Mouse (Mus musculus): Measurements from ENCODE around the gene Ankef1.
A peak's percentile ranks its signal among the peaks of the same experiment; 100 is the strongest.

Ankef1 gene

GRCm38 (mm10) chr2:136501651-136502050 is at the start of gene Ankef1:
Ankef1 (plus strand) TSS chr2:136501910.
- DNase-seq: no peak

- DNase-seq: no peak
Measured at GRCm38 (mm10) chr2:136456468-136456867, 45.2 kb upstream of the Ankef1 start.

GRCm38 (mm10) chr2:136456875-136457274 is 44.8 kb upstream of the Ankef1 start:
- no peak for DNase-seq

DNA sequence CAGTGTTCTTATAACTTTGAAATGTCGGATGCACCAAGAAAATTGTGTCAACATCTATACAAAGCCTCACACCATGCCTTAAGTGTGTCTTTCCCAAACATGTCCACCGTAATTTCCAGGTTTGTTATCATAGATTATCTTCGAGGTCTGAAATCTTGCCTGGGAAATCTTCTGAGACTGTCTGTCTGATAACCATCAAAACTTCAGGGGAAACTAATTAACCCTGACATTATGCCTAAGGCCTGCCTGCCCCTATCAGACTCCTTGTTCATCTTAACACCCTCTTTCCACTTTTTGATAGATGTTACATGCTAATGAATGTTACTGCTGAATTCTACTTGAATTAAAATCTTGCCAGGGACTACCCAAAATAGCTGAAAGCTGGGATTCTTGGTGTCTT is 24.1 kb upstream of the Ankef1 start:
- no peak for DNase-seq

GRCm38 (mm10) chr2:136482269-136482668 is 19.4 kb upstream of the Ankef1 start:
- no peak for DNase-seq

DNA sequence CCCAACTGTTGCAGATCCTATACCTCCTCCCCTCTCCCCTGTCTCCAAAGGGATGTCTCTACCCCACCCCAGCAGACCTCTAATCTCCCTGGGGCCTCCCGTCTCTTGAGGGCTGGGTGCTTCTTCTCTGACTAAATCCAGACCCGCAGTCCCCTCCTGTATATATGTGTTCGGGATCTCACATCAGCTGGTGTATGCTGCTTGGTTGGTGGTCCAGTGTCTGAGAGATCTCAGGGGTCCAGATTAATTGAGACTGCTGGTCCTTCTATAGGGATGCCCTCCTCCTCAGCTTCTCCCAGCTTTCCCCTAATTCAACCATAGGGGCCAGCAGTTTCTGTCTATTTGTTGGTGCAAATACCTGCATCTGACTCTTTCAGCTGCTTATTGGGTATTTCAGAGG is 18.7 kb upstream of the Ankef1 start:
- no peak for DNase-seq

GRCm38 (mm10) chr2:136484955-136485354 is 16.8 kb upstream of the Ankef1 start:
- DNase-seq: no peak

DNA sequence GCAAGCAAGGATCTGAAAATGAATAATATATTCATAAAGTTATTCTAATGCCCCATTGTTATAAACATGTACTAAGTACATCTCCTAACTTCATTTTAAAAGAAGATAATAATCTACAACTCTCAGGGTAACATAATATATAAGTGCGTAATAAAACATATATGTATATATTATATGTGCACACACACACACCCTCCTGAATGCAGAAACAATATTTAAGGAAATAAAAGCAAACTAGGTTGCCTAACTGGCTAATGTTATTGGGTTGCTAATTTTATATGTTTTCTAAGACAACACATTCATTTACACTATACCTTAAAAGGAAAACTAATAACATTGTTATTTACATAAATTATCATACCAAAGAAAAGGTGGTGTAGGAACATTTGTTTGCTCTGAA is 16.3 kb upstream of the Ankef1 start:
- no peak for DNase-seq

DNA sequence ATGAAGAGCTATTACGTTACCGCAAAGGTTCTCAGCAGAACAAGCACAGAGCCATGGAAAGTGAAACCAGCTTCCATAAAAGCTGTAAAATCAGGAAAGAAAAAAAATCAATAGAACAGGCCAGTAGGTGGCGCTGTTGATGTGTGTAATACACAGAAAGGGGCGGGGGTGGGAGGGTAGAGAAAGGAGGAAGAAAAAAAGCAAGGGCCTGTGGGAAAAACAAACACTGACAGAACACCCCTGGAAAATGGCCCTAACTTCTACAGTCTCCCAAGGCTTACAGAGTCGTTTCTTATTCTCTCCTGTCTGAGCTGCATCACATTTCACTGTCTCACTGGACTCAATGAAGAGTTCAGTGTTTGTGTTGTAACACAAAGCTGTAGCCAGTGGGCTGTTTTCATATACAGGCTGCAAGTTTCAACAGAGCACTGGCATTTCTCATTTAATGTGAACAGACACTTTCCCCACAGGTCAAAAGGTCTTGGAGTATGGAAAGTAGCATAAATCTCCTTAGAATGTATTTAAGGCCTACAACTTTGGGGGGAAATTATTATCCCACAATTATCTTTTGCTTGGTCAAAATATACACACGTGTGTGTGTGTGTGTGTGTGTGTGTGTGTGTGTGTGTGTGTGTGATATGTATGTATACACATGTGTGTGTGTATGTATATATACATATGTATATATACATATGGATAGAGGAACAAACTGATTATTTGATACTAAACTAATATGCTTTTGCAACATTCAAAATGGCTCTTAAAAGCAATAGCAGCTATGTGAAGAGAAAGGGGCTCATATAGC is 15.7 kb upstream of the Ankef1 start:
- DNase-seq: peak; percentile 63 to 75

- no peak for DNase-seq
Measured at GRCm38 (mm10) chr2:136486986-136487385, 14.7 kb upstream of the Ankef1 start.

GRCm38 (mm10) chr2:136511073-136511472 is 9.4 kb downstream of the Ankef1 start:
- no peak for DNase-seq

DNA sequence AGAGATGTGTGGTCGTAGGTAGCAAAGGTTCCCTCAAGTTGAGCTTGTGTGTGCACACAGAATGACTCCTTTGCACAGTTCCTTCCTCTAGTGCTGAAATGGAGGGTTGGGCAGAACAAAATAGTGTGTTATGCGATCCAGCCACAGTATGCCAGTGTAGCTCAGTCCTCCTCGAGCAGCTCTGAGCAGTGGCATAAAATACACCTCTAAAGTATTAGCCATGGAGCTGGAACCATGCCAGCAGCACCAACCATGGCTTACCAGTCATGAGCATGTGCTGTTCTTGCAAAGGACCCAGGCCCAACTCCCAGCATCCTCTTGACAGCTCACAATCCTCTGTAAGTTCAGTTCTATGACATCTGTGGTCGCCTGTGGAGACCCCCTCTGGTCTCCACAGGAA is 10.0 kb downstream of the Ankef1 start:
- DNase-seq: no peak

DNA sequence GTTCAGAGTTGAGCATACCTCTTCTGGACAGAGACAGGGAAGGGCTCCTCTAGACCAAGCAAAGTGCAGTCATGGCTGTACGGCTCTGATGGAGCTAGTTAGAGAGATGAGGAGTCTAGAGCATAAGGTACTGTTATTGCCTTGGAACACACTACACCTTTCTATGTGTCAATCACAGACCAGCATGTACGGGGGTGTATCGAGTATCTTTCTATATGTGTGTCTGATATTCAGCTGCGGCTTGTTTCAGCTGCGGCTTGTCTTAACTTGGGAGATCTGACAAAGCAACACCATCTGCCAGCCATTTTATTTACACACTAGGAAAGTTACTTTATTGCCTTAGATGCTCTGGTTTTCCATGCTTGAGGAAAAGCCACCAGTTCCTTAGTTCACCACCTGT is 11.1 kb downstream of the Ankef1 start:
- DNase-seq: no peak

- DNase-seq: no peak
Measured at GRCm38 (mm10) chr2:136513806-136514205, 12.1 kb downstream of the Ankef1 start.

DNA sequence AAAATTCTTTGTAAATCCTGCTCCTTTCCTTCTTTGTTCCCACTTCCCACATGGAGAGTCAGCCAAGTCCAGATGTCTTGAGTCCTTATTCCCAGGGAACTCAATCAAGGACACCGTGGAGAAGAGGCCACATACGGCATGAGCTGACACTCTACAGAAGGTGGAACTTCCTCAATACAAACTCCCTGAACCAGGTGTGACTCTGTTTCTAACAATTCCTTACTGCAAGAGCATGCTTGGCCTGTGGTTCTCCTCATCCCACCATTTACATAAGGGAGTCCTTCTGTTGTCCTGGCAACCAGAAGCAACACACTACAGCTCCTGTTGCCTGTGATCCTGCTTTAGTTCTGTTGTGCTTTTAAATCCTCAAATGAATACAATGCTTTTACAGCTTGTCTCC is 13.8 kb downstream of the Ankef1 start:
- no peak for DNase-seq

DNA sequence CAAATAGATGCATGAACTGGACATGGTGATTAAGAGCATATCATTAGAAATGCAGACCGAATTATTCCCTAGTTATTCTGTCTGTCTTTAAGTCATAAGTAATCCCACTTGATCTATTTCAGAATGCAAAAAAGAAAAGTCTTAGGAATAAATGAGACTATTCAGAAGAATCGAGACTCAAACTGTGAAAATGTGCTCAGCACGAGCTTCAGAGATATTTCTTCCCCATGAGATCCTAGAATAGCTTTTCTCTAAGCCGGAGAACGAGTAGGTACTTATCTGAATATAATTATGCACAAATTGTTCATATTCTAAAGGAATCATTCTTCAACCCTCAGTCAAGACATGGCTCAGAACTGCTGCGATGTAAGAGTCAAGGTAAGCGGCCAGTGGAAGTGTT is 27.2 kb downstream of the Ankef1 start:
- no peak for DNase-seq

DNA sequence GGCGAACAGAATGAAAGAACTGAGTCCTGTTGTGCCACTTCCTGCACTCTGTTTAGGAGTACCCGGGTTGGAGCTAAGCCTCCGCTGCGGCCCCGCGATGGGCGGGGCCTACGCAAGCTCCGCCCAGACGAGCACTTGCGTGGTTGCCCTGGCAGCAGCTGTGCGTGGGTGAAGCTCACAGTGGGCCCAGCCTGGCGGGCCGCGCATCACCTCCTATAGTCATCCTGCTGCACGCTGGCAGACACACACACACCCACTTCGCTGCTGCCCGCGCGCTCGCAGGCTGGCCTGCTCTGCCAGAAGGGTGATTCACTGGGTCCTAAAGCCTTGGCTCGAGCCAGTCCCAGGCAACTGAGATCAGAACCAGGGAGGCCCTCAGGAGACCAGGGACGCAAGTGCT is 30.3 kb downstream of the Ankef1 start:
- DNase-seq: peak; percentile 88 to 92

- no peak for DNase-seq
Measured at GRCm38 (mm10) chr2:136558020-136558419, 56.3 kb downstream of the Ankef1 start.

GRCm38 (mm10) chr2:136562336-136562735 is 60.6 kb downstream of the Ankef1 start:
- no peak for DNase-seq

GRCm38 (mm10) chr2:136570856-136571255 is 69.1 kb downstream of the Ankef1 start:
- DNase-seq: no peak

DNA sequence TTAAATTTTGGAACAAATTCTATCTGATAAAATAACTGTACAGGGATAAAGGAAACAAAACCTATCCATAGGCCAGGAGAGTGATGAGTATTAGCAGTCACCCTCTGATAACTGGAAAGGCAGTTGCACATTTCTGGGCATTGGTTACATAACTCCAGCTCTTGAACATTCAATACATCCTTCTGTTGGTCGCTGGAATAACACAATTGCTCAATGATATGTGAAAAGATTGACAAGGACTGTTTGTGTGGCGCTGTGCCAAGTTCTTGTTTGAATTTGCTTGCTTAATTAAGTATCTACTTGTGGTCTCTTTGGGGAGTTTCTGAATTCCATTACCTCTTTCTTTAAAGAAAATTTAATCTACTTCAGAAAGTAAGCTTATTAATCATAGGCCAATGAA is 81.1 kb downstream of the Ankef1 start:
- no peak for DNase-seq

DNA sequence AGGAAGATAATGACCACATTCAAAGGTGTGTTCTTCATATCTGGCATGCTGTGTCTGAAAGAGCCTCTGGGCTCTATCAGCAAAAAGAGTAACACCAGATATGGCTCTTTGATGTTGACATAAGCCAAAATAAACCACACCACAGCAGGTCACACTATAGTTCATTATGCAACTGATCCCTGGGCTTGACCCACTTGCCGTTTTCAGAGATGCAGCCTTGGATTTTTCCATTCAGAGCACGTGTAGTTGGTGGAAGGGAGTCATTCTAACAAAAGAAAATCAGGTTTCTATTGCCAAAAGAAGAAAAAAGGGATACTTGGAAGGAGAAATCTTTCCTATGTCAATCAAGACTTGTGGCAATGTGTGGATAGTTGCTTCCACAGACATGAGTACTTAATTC is 87.1 kb downstream of the Ankef1 start:
- no peak for DNase-seq

GRCm38 (mm10) chr2:136596451-136596850 is 94.7 kb downstream of the Ankef1 start:
- peak; percentile 67 for DNase-seq

DNA sequence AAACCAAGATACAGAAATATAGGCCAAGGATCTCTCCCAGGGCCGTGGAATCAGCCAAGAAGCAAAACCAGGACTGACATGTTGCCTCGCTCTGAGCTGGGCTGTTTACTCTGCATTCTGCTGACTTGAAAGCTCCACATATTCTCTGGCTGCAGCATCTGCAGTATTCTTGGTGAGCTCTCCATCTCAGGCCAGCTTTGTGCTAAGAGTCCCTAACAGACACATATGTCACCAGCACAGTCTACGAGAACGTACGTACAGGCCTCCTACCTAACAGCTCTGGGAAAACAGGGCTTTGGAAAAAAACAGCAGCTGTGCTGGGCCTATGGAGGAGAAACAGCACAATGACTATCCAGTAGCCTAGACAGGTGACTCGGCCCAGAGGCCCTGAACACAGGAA is 97.0 kb downstream of the Ankef1 start:
- peak; percentile 15 to 20 for DNase-seq

- DNase-seq: no peak
Measured at GRCm38 (mm10) chr2:136600651-136601170, 99.0 kb downstream of the Ankef1 start.

Data from cerebellum, postnatal 36 days (tissue).